Mouse (Mus musculus) thymus, postnatal 14 days (tissue): Measurements from ENCODE around the gene Armc8.

ENCODE experiments used
- DNase-seq: peaks from one replicate; pipeline ENCODE4 v3.0.0; 2021

Armc8 gene

DNA sequence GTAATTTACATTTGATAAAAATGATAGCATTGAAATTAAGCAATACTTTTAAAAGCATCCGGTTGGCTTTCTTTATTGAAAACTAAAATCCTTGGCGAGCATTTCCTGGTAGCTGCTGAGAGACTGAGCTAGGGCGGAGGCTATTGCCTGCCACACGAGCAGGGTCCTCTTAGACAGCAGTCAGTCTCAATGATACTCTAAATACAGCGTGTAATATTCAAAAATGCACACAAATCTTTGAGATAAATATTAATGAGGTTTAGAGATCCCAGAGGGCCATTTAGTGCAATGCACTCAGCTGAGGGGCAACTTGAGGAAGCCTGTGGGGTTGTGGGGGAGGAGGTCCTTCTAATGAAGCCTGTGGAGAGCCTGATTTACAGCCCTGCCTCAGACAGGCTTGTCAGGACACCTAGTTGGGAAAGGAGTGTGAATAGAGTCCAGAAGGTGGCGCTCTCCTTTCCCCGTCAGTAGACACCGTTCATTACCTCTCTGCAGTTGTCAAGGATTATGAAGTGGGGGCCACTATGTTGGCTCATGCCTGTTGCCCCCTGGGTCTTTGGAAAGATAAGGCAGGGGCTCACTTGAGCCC is 124.0 kb downstream of the Armc8 start:
- DNase-seq = peak; percentile 21

DNA sequence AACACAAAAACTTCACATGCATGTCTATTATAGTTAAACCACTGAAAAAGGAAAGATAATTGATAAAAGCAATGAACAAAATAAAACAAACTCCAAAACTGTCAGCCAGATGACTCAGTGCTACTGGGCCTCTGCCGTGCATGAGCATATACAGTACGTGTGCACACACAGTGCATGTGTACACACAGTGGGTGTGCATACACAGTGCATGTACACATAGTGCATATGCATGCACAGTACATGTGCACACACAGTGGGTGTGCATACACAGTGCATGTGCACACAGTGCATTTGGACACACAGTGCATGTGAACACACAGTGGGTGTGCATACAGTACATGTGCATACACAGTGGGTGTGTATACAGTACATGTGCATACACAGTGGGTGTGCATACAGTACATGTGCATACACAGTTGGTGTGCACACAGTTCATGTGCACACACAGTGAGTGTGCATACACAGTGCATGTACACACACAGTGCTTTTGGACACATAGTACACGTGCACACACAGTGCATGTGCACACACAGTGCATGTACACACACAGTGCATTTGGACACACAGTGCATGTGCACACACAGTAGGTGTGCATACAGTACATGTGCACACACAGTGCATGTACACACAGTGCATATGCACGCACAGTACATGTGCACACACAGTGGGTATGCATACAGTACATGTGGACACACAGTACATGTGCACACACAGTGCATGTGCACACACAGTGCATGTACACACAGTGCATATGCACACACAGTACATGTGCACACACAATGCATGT is 126.9 kb downstream of the Armc8 start:
- DNase-seq = no peak

DNA sequence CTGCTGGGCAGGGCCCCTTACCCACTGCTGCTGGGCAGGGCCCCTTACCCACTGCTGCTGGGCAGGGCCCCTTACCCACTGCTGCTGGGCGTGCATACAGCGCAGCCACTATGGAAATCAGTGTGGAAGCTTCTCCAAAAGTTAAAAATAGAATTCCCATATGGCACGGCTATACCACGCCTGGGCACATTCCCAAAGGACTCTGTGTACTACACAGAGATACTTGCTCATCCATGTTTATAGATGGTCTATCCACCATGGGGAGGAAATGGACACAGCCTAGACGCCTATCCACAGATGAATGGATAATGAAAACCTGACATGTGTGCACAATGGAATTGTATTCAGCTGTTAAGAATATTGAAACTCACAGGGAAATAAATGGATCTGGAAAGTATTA is 127.8 kb downstream of the Armc8 start:
- no peak for DNase-seq

DNA sequence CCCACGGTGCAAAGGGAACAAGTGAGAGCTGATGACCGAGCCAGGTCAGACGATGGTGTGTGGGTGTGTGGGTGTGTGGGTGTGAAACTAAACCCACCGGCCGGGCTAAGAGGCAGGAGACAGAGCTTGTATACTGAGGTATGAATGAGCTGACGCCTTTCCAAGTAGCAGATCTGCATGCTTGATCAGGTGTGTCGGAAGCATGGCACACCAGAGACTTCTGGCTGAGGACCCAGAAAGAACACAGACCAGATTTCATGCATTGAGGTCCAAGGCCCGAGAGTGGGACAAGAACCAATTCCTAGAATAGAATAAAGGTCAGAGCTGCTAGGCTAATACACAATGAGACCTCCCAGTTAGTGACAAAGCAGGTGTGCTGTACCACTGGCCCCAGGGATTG is 129.6 kb downstream of the Armc8 start:
- DNase-seq = no peak

DNA sequence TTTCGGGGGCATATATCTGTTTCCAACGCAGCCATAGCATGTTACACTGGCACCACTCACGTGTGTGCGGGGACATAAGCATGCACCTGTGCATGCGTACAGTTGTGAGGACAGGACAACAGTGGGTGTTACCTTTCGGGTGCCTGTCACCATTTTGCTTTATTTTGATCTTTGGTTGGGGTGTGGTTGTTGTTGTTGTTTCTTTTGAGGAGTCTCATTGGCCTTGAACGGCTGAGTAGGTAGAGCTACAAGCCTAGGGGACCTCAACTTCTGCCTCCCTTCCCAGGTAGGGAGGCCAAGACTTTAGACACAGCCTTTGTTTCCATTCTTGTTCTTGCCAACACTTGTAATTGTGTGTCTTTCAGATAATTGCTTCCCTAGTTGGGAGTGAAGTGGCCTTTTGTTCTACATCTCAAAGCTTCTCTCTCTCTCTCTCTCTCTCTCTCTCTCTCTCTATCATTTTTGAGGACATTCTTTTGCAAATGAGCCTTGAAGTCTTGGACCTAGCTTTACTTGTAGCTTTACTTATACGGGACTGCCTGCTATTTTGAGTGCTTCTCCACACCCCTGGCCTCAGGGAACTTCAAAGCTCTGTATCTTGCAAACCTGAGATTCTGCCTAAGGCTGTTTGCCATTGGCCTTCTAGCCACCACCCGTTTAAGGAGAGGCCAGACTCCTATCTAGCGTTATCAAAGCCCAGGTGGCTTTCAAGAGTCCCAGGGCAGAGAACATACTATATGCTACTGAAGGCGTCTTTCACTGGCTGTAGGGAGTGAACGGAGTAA is 130.7 kb downstream of the Armc8 start:
- DNase-seq = no peak

DNA sequence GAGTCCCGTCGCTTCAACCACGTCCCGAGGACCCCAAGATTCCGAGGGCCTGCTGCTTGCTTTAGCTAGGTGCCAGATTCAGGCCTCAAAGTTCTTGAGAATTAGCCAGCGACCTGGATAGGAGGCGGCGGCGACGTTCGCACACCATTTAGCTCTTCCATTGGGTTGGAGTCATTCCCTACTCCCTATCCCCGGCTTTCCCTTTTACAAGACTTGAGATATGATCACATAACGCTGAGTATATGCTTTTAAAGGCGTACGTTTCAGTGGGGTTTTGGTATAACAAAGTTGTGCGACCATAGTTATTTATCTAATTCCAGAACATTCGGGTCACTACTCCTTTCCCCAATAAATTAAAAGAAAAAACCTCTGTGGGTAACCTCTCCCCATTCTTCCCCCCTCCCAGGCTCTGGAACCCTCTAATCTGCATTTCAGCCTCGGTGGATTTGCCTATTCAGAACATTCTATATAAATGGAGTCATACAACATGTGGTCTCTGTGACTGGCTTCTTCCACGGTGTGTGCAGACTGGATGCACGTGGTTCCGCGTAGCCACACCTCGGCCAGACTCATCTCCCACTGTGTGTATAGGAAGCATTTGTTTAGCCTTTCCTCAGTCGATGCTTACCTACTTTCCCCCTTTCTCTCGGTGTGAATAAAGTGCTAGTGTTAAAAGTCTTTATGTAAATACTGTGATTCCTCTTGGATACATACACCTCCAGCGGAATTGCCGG is 131.5 kb downstream of the Armc8 start, which contains the start of gene Mras:
Gene Mras (minus strand): TSS at position 351 of the 734 bp plus-strand sequence.
- DNase-seq = no peak

DNA sequence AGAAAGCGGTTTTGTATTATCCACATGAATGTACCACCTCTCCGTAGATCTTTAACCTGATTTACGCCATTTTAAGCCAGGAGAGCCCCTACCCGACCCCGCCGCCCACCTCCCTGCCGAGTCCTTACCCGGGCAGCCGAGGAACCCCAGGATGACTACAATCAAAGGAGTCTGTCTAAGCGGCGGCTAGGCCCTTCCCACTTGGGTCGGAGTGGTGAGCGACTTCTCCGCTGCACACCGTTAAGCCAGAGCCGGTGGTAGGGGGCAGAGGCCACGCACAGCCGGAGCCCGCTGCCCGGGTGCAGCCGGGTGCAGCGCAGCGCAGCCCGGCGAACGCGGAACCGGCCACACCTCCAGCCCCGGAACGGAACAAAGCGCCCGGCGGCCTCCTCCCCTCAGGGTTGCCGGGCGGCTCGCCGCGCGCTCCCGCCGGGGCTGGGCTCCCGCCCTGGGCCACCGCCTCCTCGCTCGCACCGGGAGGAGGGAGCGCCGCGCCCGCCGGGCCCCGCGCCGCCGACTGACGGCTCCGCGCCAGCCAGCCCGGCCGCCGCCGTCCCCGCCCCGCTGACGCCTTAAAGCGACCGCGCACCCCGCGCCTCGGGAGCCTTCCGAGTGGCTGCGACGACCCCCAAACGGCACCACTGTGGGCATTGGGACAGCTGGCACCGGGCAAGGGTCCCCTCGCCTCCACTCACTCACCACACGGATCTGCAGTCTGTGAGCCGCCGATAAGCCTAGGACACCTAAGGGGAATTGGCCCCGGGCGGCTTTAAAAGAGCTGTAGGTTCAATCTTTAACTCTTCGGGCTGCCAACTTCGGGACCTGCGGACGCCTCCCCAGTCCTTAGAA is 132.3 kb downstream of the Armc8 start:
- peak; percentile 53 for DNase-seq

DNA sequence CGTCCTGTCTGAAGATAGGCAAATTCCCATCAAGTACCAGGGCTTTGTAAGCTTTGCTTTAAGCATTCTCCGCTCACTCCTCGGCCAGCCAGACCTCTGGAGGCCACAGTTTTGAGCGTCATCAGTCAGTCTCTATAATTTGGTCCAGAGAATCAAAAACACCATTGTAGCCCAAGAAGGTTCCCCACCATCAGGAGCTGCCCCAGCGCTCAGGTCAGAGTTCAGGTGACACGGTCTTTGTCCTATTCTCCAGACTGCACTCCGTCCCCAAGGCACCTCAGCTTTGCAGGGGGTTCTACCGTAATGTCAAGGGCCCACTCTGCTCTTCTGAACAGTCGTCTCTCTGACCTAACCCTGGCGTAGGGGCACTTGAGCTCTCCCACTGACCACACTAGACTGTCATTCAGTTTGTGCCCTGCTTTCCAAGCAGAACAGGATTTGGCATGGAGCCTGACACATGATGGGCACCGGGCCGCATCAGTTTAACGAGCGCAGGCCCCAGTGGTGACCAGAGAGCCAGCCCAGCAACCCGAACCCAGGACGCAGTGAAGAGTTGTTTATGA is 133.0 kb downstream of the Armc8 start:
- no peak for DNase-seq

DNA sequence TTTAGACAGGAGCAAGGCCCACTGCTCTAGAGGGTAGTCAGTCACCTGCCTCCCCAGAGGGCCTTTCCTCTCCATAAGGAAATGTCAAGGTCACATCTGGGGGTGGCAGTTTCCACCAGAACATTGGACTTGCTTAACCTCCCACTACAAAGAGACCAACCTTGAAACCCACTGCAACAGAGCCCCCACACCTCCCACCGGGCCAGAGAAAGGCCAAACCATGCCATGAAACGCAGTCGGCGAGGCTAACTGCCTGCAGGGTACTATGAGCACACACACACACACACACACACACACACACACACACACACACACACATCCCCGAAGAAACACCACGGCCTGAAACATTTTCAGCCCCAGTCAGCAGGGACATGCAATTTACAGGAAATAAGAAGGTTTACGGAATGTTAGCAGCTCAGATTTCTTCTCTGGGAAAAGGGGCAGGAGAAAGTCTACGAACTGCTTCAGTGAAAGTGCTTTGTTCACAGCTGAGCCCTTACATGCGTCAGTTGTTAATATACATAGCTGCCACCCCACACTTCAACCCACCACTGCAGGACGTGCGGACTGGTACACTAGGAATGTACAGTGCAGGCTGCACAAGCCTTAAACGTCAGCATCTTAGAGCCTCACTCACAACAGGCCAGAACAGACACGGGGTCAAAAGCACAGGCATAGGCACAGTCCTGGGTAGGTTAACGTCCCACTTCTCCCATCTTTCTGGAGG is 133.6 kb downstream of the Armc8 start:
- no peak for DNase-seq

DNA sequence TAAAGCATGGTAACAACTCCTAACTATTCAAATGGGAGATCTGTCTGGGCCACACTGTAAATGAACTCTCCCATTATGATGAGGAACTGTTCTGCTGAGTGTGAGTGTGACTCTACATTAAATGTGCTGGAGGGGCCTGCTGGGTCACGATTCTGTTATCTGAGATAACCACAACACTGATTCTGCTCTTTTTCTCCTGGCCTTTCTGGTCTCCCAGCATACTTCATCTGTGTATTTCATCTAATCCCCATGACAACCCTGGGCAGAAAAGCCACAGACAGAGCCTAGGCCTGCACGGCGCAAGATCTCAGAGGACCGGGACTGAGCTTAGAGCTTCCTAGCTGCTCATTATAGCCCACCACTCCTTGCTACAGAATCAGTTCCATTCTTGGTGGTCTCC is 136.2 kb downstream of the Armc8 start:
- no peak for DNase-seq

DNA sequence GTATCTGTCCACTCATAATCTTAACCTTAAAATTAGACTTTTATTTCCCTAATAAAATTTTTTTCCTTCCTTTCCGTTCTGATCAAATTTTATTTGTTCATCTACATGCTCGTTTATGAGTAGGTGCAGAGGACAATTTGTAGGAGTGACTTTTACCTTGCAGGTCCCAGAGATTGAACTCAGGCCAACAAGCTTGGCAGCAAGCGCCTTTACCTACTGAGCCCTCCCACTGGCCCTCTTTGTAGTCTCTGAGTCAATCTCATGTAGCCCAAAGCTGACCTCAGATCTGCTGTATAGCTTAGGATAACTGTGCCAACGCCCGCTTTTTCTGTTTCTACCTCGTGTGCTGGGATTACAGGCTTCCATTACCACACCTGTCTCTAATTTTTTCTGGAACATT is 136.7 kb downstream of the Armc8 start:
- DNase-seq = no peak

DNA sequence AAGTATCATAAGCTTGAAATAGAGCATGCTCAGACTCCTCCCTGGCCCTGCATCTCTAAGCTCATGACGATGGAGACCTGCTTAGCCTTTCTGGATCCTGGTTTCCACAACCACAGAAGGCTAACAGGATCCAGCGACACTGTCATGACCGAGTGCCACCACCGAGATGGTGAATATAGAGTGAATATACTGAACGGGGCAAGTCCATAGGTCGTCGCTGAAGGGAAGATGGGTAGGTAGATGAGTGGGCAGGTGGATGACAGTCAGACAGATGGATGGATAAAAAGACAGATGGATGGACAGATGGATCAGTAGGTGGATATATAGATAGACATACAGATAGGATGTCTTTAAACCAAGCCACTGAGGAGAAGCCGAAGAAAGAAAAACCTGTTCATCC is 137.4 kb downstream of the Armc8 start:
- DNase-seq = no peak

DNA sequence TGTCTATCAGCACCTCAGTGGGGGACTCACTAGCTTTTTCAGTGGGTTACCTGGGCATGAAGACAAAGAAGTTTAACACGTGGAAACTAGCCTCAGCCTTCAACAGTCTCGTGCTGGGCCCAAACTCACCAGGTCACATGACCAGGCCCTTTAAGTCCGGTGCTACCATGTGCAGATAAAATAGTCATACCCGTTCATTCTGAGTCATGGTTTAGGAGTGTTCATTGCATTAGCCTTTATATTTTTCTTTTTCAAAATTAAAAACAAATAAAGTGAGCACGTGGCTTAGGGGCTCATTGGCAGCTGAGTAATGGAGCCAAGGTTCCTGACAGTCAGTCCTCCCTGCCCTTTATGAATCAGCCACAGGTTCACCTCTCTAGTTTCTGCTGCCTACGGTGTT is 137.9 kb downstream of the Armc8 start:
- DNase-seq = no peak

DNA sequence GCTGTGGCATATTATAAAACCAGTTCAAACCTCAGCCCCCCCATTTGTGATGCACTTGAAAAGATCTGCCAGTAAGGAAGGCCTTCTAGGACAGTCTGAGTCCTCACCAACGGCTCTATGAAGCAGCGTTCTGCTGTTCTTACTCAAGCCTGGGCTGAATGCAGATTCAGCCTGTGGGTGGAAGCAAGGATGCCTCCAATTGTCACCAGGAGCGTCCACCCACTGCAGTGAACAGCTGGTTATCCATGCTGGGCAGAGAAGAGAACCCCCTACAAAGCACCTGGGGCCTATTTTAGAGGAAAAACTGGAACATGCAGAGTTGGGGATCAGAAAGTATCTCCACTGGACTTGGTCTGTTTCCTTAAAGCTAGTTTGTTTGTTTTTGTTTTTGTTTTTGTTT is 138.9 kb downstream of the Armc8 start:
- no peak for DNase-seq

DNA sequence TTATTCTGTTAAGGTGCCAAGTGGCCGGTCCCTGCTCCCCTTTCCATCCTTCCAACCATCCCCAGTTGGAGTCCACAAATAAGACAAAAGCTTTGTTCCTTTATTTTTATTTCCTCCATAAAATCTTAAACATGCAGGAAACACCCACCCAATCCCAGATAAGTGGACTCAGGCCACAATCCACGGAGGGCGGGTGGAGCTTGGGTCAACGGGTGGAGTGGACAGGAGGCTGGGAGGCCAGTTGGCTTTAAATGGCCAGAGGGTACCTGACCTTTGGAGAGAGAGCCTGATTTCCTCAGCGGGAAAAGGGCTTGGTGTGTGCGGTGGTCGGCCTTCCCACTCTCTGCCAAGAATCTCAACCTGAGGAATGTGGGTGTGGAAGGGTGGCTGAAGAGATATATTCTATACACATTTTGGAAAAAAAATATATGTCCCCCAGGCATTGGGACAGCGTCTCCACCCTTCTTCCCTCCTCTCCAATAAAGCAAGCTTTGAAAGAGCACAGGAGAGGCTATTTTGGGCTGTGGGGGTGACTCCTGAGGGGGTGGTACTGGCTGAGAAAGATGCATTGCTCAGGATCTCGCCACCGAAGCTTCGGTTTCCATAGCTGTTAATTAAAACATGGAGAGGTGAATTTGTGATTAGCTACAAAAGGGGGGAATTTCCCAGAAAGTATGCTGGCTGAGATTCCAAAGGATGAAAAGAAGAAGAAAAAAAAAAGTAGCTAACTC is 139.9 kb downstream of the Armc8 start:
- no peak for DNase-seq
